Mouse (Mus musculus) bone marrow macrophage, adult 2 months (primary cell): Measurements from ENCODE around the gene Rnf10. TPM values are rescaled to one million over a fixed set of nuclear protein-coding genes. Genes with fewer than 3 reads are reported as not detected.

Source experiments
- H3K27ac ChIP-seq: 2 replicates; pipeline ENCODE4 v1.5.1; 2012; ENCODE audit warnings: low read depth, low read length; ENCODE audit not compliant: insufficient read depth
- H3K4me1 ChIP-seq: 2 replicates; pipeline ENCODE4 v1.6.1; 2012; ENCODE audit warnings: low read length; ENCODE audit not compliant: control insufficient read depth, insufficient read depth
- H3K4me3 ChIP-seq: 2 replicates; pipeline ENCODE4 v1.5.1; 2012; ENCODE audit warnings: mild to moderate bottlenecking, low read length, moderate library complexity; ENCODE audit not compliant: insufficient read depth
- CTCF ChIP-seq: IDR thresholded peaks from 2 replicates; pipeline ENCODE4 v1.5.1; 2012; ENCODE audit warnings: low read depth, mild to moderate bottlenecking, low read length, moderate library complexity
- POLR2A ChIP-seq: IDR thresholded peaks from 2 replicates; pipeline ENCODE4 v1.6.1; 2012; ENCODE audit warnings: mild to moderate bottlenecking, low read depth, low read length, borderline replicate concordance
- polyA plus RNA-seq: library from polyadenylated mRNA; stranded (reverse); fragments of >200 nt; gene quantifications from 2 replicates; pipeline ENCODE4 v1.2.4, GENCODE M21; 2012; ENCODE audit not compliant: missing spikeins, insufficient read depth, insufficient read length

The Rnf10 gene
- polyA plus RNA-seq, 1 experiment, result 105 TPM

DNA sequence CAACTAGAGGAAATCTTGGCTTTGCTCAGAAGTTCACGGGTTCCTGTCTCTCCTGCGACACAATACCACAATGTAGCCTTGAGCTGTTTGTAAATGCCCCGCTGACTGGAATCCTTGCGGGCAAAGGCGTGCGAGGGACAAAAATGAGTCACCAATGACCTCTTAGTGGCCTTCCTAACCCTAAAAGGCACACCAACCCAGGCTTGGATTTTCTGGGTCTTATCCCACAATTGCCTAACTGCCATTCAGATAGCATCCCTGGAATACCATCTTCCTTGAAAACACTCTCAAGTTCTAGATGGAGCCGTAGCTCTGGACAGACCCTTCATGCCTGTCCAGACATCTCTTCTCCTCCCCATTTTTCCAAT is 79.9 kb downstream of the Rnf10 start:
- TF ChIP-seq CTCF, result no peak
- TF ChIP-seq POLR2A, result no peak
- H3K27ac ChIP-seq, result no peak overlapping the region
- no peaks in the 10 kb centered on the region for H3K4me1 ChIP-seq
- H3K4me3 ChIP-seq, result no peak overlapping the region

DNA sequence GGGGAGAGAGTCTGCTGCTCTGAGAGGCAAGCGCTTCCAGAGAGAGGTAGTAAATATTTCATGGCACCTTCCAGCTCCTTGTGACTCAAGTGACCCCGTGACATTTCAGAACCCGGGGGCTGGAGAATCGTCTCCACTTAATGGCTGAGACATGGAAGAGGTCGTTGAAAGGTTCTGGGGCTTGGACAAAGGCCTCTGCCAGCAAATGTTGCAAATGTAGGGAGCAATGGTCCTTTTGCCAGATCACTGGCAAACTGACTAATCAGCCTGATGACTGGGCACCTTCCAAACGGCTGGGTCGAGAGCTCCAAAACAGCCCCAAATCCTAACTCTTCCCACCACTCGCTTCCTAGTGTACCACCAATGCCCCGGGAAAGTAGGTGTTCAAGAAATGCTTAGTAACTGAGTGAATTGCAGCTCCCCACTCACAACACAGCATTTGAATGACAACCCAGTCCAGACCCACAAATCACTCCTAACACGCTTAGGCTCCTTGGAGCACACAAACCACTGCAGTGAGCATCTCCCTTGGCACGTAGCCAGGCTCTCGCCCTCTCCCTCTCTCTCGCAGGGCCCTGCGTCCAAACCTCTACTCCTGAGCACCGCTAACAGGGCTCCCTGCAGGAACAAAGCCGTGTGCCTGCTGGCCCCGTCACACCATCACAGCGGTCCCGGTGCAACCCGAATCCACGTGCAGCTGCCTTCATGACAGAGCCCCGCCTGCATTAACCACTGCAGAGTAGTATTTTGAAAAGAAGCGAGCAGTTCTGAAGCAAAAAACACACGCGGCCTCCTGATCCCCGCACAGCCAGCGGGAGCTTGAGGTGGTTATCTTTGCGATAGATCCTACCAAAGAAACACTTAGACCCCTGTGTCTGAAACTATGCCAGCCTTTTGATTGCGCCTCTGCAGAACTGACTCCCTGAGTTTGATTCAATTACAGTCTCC is 80.5 kb downstream of the Rnf10 start:
- TF ChIP-seq POLR2A (no peak), CTCF (no peak)

More for the DNA sequence above, 80.5 kb downstream of the Rnf10 start:
- no peak overlapping the region for H3K27ac ChIP-seq
- H3K4me1 ChIP-seq, result peaks cover 4% of the 10 kb centered on the region; the same call in 1 of the 2 replicates
- H3K4me3 ChIP-seq, result no peak overlapping the region

Other genes starting within 250 kb of the Rnf10 start
- not detected in 2 replicates for gene Gm10401, start 174.6 kb downstream of the Rnf10 start, polyA plus RNA-seq
- gene Acads, start 153.6 kb downstream of the Rnf10 start, polyA plus RNA-seq, result 22.3 and 22.7 TPM in 2 replicates
- 5.2 and 6.1 TPM in 2 replicates for gene Unc119b, start 137.9 kb downstream of the Rnf10 start, polyA plus RNA-seq
- 54.3 and 60.3 TPM in 2 replicates for gene Mlec, start 114.7 kb downstream of the Rnf10 start, polyA plus RNA-seq
- gene Cabp1, start 78.5 kb downstream of the Rnf10 start, polyA plus RNA-seq, result not detected in 2 replicates
- 38.3 and 54.2 TPM in 2 replicates for gene Pop5, start 37.1 kb downstream of the Rnf10 start, polyA plus RNA-seq
- gene Coq5, start 6.8 kb upstream of the Rnf10 start, polyA plus RNA-seq, result 21.4 and 25.6 TPM in 2 replicates
- gene Dynll1, start 28.1 kb upstream of the Rnf10 start, polyA plus RNA-seq, result 238 and 243 TPM in 2 replicates
- 114 and 123 TPM in 2 replicates for gene Srsf9, start 54.3 kb upstream of the Rnf10 start, polyA plus RNA-seq
- 28.8 and 31.4 TPM in 2 replicates for gene Gatc, start 68.3 kb upstream of the Rnf10 start, polyA plus RNA-seq
- 60.2 and 68.9 TPM in 2 replicates for gene Triap1, start 68.3 kb upstream of the Rnf10 start, polyA plus RNA-seq
- gene Cox6a1, start 76.1 kb upstream of the Rnf10 start, polyA plus RNA-seq, result 445 and 473 TPM in 2 replicates
- 0.44 TPM in 1 of 2 replicates, not detected in the other for gene Msi1, start 156.7 kb upstream of the Rnf10 start, polyA plus RNA-seq
- gene Pla2g1b, start 193.4 kb upstream of the Rnf10 start, polyA plus RNA-seq, result not detected in 2 replicates
- gene Sirt4, start 211.8 kb upstream of the Rnf10 start, polyA plus RNA-seq, result 15.6 and 17.8 TPM in 2 replicates
- gene Pxn, start 233.8 kb upstream of the Rnf10 start, polyA plus RNA-seq, result 109 and 121 TPM in 2 replicates